Mouse (Mus musculus) testis, adult 2 months (tissue): Measurements from ENCODE around the gene Stra6.

Experiments used
- CTCF ChIP-seq: fragments of 200-500 bp; IDR thresholded peaks from 2 replicates; pipeline ENCODE4 v1.5.1; 2012; ENCODE audit warnings: low read depth, mild to moderate bottlenecking, inconsistent platforms, low read length, moderate library complexity; ENCODE audit not compliant: control insufficient read depth, insufficient read depth, insufficient replicate concordance
- POLR2A ChIP-seq: fragments of 200-500 bp; IDR thresholded peaks from 2 replicates; pipeline ENCODE4 v1.6.1; 2012; ENCODE audit warnings: low read depth, mild to moderate bottlenecking, inconsistent platforms, low read length, moderate library complexity; ENCODE audit not compliant: control insufficient read depth

DNA sequence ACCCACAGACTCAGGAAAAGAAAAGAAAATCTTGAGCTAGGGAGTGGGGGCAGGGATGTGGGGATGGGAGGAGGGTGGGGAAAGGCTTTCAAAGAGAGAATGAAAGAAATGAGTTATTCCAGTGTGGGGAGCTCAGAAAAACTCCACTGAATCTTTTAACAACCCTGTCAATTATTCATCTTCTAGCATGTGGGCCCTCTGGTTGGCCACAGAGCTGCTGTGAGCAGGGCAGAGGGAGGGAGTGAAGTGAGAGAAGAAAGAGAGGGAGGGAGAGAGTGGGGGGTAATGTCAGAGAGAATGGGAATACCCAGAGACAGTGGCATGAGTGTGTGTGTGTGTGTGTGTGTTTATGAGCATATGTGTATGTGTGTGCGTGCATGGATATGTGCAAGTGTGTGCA, 9.6 kb upstream of the Stra6 start:
- TF ChIP-seq POLR2A: no peak
- TF ChIP-seq CTCF: no peak
